Mouse (Mus musculus) limb, embryonic 14.5 days (tissue): ENCODE data around the gene Thap3. TPM values are rescaled to one million over a fixed set of nuclear protein-coding genes. Genes with fewer than 3 reads are reported as not detected.

Experiments
- ATAC-seq: fragments of 200-750 bp; cut with Nextera tagmentation; 2 replicates; pipeline ENCODE4 v1.8.0; 2017; ENCODE audit warnings: low read depth, moderate number of reproducible peaks, moderate TSS enrichment; ENCODE audit not compliant: low FRiP score
- DNase-seq: peaks from one replicate; pipeline ENCODE4 v3.0.0-alpha.2; 2015; ENCODE audit warnings: low spot score
- H3K27ac ChIP-seq: fragments of 300-500 bp; sonication (generic); replicated peaks from 2 replicates; pipeline ENCODE4 v1.5.1; 2014; ENCODE audit warnings: low read depth, mild to moderate bottlenecking, low read length, moderate library complexity, mixed read lengths
- H3K27me3 ChIP-seq: fragments of 300-500 bp; sonication (generic); 2 replicates; pipeline ENCODE4 v1.6.1; 2014; ENCODE audit warnings: low read length, mixed read lengths; ENCODE audit not compliant: control insufficient read depth, insufficient read depth
- H3K36me3 ChIP-seq: fragments of 300-500 bp; sonication (generic); 2 replicates; pipeline ENCODE4 v1.6.1; 2014; ENCODE audit warnings: mild to moderate bottlenecking, low read length, moderate library complexity, mixed read lengths; ENCODE audit not compliant: control insufficient read depth, insufficient read depth
- H3K4me1 ChIP-seq: fragments of 300-500 bp; sonication (generic); 2 replicates; pipeline ENCODE4 v1.6.1; 2014; ENCODE audit warnings: antibody characterized with exemption, low read length, mixed read lengths; ENCODE audit not compliant: control insufficient read depth, insufficient read depth
- H3K4me2 ChIP-seq: fragments of 300-500 bp; sonication (generic); replicated peaks from 2 replicates; pipeline ENCODE4 v1.6.1; 2014; ENCODE audit warnings: low read depth, mild to moderate bottlenecking, low read length, moderate library complexity; ENCODE audit not compliant: severe bottlenecking
- H3K4me3 ChIP-seq: fragments of 300-500 bp; sonication (generic); replicated peaks from 2 replicates; pipeline ENCODE4 v1.5.1; 2014; ENCODE audit warnings: low read length
- H3K9ac ChIP-seq: fragments of 300-500 bp; sonication (generic); 2 replicates; pipeline ENCODE4 v1.6.1; 2014; ENCODE audit warnings: mild to moderate bottlenecking, low read depth, low read length, moderate library complexity; ENCODE audit not compliant: severe bottlenecking
- H3K9me3 ChIP-seq: fragments of 300-500 bp; sonication (generic); 2 replicates; pipeline ENCODE4 v1.6.1; 2016; ENCODE audit warnings: low read length; ENCODE audit not compliant: control insufficient read depth
- POLR2A ChIP-seq: fragments of 200-500 bp; IDR thresholded peaks from 2 replicates; pipeline ENCODE4 v1.8.0; 2012; ENCODE audit warnings: inconsistent platforms, mild to moderate bottlenecking, moderate library complexity, borderline replicate concordance; ENCODE audit not compliant: insufficient read depth, insufficient read length; ENCODE audit errors: extremely low read depth
- WGBS: fragments of 180-500 bp; shearing (Covaris S2); extraction: QIAGEN DNeasy Blood & Tissue Kit; methylation state at CpG from one replicate; pipeline ENCODE4 v1.1.7; 2014; 5-methylcytosine and 5-hydroxymethylcytosine counted together
- polyA plus RNA-seq, 2 experiments: library from polyadenylated mRNA; depleted of rRNA in 1 of 2; stranded (reverse) in 1 of 2; unstranded in 1 of 2; fragments of >200 nt; fragmentation: Nextera tagmentation in 1 of 2; extraction: Ambion mirVana in 1 of 2; gene quantifications; 2 replicates each; pipeline versions ENCODE4 v1.2.1 to v1.2.3; 2012 to 2014

Thap3 gene
- polyA plus RNA-seq, 2 experiments: 37.5 to 61.6 TPM

- peak overlapping the region; percentile 100 for H3K4me2 ChIP-seq
- H3K27ac ChIP-seq: no peak overlapping the region
- H3K4me1 ChIP-seq: peaks cover 28% of the 10 kb centered on the region
- peak overlapping the region; percentile 81 for H3K4me3 ChIP-seq
- no peaks in the 10 kb centered on the region for H3K27me3 ChIP-seq
- no peaks in the 10 kb centered on the region for H3K9me3 ChIP-seq
- peak overlapping the region; percentile 74 for H3K9ac ChIP-seq
- DNase-seq (no peak), ATAC-seq (no peak)
- no peak for TF ChIP-seq POLR2A
- peaks cover 37% of the 10 kb centered on the region for H3K36me3 ChIP-seq
- WGBS: 76% methylated on average over 8 of the region's 8 CpGs
These were observed 22.5 kb upstream of the Thap3 start for GRCm38 (mm10) chr4:152011171-152011760.

- no peak for TF ChIP-seq POLR2A
- Histone ChIP-seq H3K4me3 (peak overlapping the region; percentile 81), H3K4me1 (peaks cover 28% of the 10 kb centered on the region), H3K27ac (no peak overlapping the region; the same call in 1 of the 2 replicates), H3K9me3 (no peaks in the 10 kb centered on the region), H3K4me2 (peak overlapping the region; percentile 100), H3K9ac (peak overlapping the region; percentile 74), H3K27me3 (no peaks in the 10 kb centered on the region), H3K36me3 (peaks cover 32% of the 10 kb centered on the region)
- no peak for DNase-seq
- WGBS: 16% methylated on average over 13 of the region's 13 CpGs
- no peak for ATAC-seq
These were observed 21.9 kb upstream of the Thap3 start for GRCm38 (mm10) chr4:152010707-152011134.

- H3K9me3 ChIP-seq: no peaks in the 10 kb centered on the region
- no peaks in the 10 kb centered on the region for H3K27me3 ChIP-seq
- peak overlapping the region; percentile 81 for H3K4me3 ChIP-seq
- H3K4me1 ChIP-seq: peaks cover 28% of the 10 kb centered on the region
- H3K9ac ChIP-seq: peak overlapping the region; percentile 74
- H3K27ac ChIP-seq: peak overlapping the region; percentile 87
- DNase-seq (peak; percentile 50), ATAC-seq (no peak)
- no peak for TF ChIP-seq POLR2A
- 2% methylated on average over 10 of the region's 10 CpGs for WGBS
- peaks cover 27% of the 10 kb centered on the region for H3K36me3 ChIP-seq
- H3K4me2 ChIP-seq: peak overlapping the region; percentile 100
These were observed 21.4 kb upstream of the Thap3 start for GRCm38 (mm10) chr4:152010091-152010706.

GRCm38 (mm10) chr4:152009076-152010051, 20.6 kb upstream of the Thap3 start:
- peaks cover 28% of the 10 kb centered on the region for H3K4me1 ChIP-seq
- WGBS: under 1% methylated on average over 67 of the region's 115 CpGs
- 0 out of 2 replicates have a peak, but pooled peaks have one; percentile 23 for TF ChIP-seq POLR2A
- H3K27me3 ChIP-seq: no peaks in the 10 kb centered on the region
- H3K4me3 ChIP-seq: peak overlapping the region; percentile 81
- H3K9ac ChIP-seq: peak overlapping the region; percentile 74
- no peaks in the 10 kb centered on the region for H3K9me3 ChIP-seq
- ATAC-seq (peak; percentile 79), DNase-seq (no peak)
- peak overlapping the region; percentile 87 for H3K27ac ChIP-seq
- peak overlapping the region; percentile 100 for H3K4me2 ChIP-seq
- H3K36me3 ChIP-seq: peaks cover 19% of the 10 kb centered on the region

- H3K4me1 ChIP-seq: peaks cover 28% of the 10 kb centered on the region
- TF ChIP-seq POLR2A: peak; percentile 69; the same call in 1 of the 2 replicates
- peak; percentile 90 for ATAC-seq
These were observed 19.9 kb upstream of the Thap3 start, which contains the start of gene Klhl21 for GRCm38 (mm10) chr4:152008622-152009075. Gene Klhl21, plus strand, starts transcription at chr4:152008803.

More at GRCm38 (mm10) chr4:152008622-152009075, 19.9 kb upstream of the Thap3 start, which contains the start of gene Klhl21:
- Histone ChIP-seq H3K4me2 (peak within 1 kb of the TSS; percentile 100), H3K9me3 (no peaks in the 10 kb centered on the region), H3K27me3 (no peaks in the 10 kb centered on the region), H3K9ac (peak within 1 kb of the TSS; percentile 74), H3K4me3 (peak within 1 kb of the TSS; percentile 81), H3K36me3 (peaks cover 13% of the 10 kb centered on the region), H3K27ac (peak within 1 kb of the TSS; percentile 87)
- peak; percentile 96 for DNase-seq
- 1% methylated on average over 41 of the region's 45 CpGs for WGBS
